Mouse (Mus musculus): Measurements from ENCODE around the gene Phlda3.

Phlda3 gene

DNA sequence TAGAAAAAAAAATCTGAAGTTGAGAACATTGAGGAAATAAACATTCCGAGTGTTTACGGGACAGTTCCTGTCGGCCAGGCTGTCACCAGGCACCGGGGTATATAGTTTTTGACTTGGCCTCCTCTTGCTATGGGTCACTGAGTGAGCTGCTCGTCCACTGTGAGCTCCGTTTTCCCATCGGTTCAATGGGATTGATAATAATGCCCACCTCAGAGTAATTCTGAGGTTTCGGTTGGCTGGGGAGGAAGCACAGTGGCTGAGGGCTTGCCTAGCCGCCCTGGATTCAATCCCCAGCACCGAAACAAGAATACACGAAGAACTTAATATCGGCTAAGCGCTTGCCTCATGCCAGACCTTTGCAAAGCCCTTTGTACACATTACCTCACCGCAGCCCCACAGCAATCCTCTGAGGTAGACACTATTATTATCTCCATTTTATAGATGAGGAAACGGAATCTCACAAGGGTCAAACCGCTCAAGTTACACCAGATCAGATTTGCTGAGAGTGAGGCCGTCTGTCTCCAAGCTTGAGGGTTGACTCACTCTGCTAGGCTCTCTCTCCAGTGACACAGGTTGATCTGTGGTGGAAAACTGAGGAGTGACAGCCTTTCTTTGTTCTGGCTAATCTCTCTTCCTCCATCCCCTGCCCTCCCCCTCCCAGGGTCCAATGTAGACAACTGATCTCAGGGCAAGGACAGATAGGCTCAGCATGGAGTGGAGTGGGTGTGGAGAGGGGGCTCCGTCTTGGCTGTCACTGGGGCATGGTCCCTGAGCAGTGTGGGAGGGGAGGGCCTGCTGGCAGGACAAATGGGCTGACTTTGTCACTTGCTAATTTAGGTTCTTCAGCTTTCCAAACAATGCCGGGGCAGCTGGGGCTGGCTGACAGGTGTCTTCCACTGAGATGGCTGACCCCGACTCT, 28.6 kb downstream of the Phlda3 start:
- no peak for DNase-seq

DNA sequence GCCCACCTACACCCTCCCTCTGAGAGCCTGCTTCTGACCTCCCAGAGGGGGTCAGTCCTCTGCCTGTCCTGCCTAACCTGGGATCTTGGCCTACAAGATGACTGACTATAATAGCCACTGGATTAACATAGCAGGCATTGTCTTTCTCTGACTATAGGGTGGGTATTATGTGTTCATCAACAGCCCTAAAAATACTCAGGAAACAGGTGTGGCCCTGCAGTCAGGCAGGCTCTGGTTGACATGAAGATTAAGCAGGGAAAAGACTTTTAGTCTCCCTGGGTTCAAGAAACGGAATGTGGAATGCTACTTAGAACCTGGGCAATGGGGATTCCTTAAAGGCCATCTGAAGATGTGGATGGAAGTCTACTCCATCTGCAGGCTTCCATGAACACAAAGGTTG, 32.6 kb downstream of the Phlda3 start:
- no peak for DNase-seq

DNA sequence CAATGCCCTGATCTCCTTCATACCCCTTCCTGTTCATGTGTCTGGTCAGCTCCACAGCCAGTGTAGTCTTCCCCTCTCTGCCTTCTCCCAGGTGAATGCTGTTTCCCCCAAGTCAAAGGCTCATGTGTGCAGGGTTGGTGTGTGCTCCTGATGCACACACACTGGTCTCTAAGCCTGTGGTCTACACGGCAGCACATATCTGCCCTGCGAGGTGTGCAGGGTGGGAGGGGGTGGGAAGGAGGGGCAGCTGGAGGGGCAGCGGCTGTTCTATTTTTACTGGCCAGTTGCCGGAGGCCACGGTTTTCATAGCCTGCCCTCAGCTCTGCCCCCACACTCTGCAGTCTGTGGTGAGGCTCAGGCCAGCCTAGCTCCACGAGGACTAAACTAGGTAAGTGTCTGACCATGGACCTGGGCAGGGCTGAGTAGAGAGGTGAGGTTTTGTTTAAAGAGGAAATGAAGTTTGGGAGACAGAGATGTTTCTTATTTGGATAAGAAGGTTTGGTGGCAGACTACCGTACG, 33.2 kb downstream of the Phlda3 start:
- DNase-seq = no peak

DNA sequence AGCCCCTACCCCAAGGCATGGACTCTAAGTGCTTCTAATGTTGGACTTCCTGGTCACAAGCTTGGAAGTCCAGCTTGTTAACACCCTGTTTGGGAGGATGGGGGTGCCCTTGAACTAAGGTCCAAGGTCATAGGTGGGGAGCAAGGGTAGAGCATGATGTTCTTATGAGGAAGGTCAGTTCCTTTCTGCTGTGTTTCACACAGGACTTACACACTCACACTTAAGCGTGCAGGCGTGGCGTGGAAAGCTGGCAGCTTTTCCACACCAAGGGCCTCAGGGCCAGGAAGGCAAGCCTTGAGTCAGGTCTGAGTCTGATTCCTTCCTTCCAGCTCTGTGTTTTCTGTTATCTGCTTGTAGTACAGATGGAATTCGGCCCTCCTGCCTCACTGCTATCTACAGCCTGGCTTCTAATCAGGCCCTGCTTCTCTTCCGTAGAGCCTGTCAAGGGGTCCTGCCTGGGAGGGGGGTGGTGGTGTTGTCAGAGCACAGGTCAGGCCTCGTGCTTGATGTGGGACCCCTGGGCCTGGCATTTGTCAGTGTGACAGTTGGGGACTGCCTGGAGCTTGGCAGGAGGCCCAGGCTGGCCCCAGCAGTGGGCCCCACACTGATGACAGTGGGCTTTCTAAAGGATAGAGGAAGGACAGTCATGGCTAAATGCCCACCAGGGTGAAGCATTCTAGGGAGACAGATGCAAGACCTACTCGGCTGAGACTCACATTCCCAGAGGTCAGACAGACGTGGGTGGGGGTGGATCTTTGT, 34.5 kb downstream of the Phlda3 start:
- DNase-seq = no peak

DNA sequence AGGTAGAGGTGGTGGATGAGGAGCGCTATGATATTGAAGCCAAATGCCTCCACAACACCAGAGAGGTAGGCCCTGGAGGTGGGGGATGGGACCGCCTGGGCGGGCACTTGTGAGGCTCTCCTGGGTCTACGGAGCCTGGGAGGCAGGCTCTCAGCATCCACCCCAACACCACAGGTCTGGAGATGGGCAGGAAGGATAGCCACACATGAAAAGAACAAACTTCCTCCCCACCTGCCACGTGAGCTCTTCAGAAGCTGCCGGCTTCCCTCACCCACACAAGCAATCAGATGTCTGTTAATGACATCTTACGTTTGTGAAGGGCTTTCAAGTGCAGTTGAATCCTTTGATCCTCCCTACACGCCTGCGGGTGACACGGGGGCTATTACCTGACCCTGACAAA, 41.6 kb downstream of the Phlda3 start:
- no peak for DNase-seq

DNA sequence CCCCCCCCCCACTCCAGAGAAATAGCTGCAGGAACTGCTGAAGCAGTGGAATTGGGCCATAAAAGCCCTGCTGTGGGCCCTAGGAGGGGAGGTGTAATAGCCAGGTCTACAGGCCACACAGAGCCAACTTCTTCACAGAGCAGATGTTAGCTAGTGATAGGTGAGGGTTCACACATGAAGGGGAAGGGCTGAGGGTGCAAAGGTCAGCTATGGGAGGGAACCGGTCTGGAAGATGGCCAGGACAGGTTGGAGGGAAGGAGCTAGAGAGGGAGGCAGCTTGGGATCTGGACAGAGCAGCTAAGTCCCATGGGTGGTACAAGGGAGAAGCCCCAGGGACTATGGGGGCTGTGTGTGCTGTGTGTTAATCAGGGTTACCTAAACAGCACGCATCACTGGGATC, 44.3 kb downstream of the Phlda3 start:
- no peak for DNase-seq

DNA sequence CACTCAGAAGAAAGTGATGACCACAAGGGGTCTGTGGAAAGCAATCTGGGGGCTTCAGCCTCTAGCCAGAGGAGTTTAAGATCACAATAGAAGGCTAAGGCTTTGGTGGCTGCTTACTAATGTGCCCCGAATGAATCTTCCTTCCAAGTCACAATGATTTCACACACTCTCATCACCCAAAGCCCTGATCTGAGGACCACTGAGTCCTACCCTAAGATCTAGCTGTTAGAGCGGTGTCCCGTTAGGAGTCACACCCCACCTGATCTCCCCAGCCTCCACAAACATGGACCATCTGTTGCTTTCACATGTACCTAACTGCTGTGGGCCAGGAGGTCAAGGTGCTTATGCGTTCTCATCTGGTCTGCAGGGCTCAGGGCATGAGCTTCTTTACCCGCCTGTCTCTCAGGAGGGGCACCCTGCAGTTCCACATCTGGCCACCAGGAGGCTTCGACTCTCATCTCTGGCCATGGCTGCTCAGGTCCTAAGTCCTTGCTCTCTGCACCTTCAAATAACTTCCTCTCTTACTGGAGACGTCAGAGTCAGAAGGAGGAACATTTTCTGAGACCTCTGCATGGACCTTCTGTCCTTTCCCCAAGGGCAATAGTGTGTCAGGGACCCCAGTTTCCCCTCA, 45.2 kb downstream of the Phlda3 start:
- DNase-seq = peak; percentile 67

DNA sequence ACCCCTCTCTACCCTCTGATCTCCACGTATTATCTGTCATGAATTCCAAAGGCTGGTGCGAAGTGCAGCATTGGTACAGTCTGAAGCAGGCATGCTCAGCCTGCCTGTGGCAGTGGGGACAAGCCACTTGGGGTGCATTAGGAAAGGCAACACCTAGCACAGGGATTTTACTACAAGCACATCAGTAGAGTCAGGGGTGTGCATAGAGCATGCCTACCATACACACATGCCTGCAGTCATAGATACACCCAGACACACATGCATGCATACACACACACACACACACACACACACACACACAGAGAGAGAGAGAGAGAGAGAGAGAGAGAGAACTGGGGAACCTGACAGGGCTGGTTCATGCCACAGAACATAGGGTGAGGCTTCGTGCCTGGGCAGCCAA, 46.3 kb downstream of the Phlda3 start:
- DNase-seq = no peak

DNA sequence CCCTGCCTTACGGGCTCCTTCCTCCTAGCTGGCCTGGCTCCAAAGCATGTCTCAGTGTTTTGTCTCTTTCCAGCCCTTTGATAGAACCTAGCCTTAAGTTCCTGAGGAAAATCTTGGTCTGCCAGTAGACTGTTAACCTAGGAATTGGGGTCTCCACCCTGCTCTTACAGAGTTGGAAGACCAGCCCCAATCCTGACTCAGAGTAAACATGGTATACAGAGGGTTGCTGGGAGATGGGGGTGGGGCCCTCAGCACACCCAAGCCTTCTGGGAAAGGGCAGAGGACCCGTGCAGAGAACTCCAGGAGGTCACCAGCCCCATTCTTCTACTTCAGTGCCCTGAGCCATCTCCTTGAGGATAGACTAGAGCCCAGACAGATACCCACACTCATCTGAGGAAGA, 46.7 kb downstream of the Phlda3 start:
- no peak for DNase-seq

DNA sequence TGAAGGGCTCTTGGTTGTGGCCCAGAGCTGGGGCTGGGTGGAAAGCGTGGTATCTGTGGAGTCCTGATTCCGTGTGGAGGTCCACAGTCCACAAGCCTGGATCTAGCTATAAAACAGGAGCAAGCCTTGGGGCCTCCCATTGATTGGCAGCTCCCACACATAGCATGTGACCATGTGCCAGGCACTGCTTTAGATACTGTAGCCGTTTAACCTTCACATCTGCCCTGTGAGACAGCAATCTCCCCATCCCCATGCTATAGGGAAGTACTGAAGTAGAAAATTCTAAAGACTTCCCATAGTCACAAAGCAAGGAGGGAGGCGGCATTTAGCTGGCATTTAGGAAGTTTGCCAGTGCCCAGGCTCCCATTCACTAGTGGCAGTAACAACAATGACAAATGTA, 47.2 kb downstream of the Phlda3 start:
- no peak for DNase-seq

DNA sequence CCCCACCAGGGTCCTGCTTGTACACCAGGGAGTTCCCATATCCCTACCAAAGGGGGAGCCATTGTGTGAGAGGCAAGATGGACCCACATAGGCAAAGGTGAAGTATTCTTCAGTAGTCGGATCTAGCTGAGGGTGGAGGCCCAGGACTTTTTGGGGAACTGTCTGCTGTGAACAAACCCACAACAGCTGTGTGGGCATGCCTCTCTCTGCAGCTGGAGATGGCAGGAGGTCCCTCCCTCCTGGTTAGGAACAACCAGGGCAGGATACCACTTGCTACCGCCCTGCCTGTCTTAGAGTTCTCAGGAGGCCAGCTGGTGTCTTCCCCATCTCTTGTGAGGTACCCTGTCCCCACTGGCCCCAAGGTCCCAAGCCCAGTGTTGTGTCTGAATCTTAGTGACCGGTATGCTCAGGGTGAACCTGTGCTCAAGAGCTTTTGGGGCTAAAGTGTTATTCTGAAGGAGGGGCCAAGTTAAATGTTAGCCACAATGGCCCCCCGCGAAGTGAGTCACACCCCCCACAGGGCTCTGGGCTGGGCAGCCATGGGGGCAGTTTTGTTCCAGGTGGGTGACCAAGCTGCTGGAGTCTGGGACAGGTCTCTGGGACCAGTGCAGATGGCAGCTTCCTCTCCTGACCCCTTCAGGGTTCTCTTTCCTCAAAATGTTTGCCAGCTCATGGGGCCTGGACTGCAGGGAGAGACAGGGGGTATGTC, 47.9 kb downstream of the Phlda3 start:
- DNase-seq = no peak

DNA sequence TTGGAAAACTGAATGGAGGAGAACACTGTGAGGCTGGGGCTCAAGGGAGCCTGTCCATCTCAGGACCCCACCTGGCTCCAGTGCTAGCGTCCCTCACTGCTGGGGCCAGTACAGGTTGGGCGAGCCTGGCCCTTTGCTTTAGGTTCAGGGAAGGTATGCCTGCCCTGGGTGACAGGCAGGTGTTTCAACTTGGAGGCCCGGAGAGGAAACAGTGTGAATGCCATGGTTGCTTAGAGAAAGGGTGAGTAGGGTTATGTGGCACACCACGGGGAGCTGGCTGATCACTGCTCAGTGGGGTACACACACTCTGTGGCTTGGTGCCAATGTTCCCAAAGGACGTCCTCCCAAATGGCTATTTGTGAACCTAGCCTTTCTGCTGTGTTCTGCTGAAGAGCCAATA, 48.6 kb downstream of the Phlda3 start:
- DNase-seq = no peak

DNA sequence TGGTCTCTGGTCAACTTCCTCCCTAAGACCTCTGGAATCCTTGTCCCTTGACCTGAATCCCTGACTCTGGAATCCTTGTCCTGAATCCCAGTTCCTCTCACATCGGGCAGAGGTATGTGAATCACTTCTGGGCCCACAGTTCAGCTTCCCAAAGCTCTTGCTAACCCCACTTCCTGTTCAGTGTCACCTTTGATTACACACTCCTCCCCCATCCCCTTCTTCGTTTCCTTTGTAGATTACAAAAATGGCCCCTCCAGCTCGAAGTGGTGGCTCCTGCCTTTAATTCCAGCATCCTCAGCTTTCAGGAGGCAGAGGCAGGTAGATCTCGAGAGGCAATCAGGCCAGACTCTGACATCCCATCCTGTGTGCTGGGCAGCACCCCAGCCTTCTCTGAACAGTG, 51.7 kb downstream of the Phlda3 start:
- DNase-seq = no peak

DNA sequence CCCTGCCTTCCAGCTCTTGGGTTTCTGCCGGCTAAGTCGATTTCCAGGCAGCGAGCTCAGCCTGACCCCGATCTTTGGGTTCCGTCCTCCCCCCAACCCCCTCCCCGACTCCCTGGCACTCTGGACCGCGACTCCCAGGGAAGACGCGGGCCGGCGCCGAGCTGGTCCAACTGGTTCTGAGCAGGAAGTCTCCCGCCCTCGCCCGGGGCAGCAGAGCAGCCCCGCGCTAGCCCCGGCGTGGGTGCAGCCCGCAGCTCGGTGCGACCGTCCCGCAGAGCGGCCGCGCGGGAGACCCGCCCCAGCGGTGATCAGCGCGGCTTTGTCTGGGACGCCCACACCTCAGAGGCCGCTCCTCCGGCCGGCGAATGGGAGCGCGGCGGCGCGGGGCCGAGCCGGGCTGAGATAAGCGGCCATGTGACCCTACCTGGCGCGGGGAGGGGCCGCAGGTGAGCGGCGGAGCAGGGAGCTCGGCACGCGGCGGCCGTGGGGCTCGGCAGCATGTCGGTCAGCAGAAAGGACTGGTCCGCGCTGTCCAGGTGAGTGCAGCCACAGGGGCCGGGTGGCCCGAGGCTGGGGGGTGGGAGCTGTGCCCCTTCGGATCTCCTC, 52.7 kb downstream of the Phlda3 start, which contains the start of gene Lad1:
Lad1 (plus strand) TSS at position 118 of the 606 bp plus-strand sequence.
- DNase-seq = no peak
